Mouse (Mus musculus) lung, embryonic 16.5 days (tissue): Measurements from ENCODE around the gene Tulp2. TPM values are rescaled to one million over a fixed set of nuclear protein-coding genes. Genes with fewer than 3 reads are reported as not detected.
"Not testable (repeated sequence)": the region's sequence is repeated elsewhere in the genome, so short reads cannot be mapped to it uniquely, and the experiment has no call there.

Source experiments
- ATAC-seq: fragments of 200-750 bp; cut with Nextera tagmentation; 2 replicates; pipeline ENCODE4 v1.8.0; 2017; ENCODE audit warnings: low read depth, mild to moderate bottlenecking, moderate library complexity
- H3K27ac ChIP-seq: fragments of 300-500 bp; sonication (generic); 2 replicates; pipeline ENCODE4 v1.5.1; 2014; ENCODE audit warnings: mild to moderate bottlenecking, control low read depth, low read length
- H3K27me3 ChIP-seq: fragments of 300-500 bp; sonication (generic); 2 replicates; pipeline ENCODE4 v1.6.1; 2014; ENCODE audit warnings: low read depth, low read length, mixed read lengths; ENCODE audit not compliant: control insufficient read depth, insufficient read depth
- H3K36me3 ChIP-seq: fragments of 300-500 bp; sonication (generic); 2 replicates; pipeline ENCODE4 v1.6.1; 2014; ENCODE audit warnings: low read length; ENCODE audit not compliant: control insufficient read depth, insufficient read depth
- H3K4me1 ChIP-seq: fragments of 300-500 bp; sonication (generic); replicated peaks from 2 replicates; pipeline ENCODE4 v1.6.1; 2014; ENCODE audit warnings: low read length, mixed read lengths; ENCODE audit not compliant: control insufficient read depth, insufficient read depth
- H3K4me2 ChIP-seq: fragments of 300-500 bp; sonication (generic); 2 replicates; pipeline ENCODE4 v1.6.1; 2014; ENCODE audit warnings: low read depth, low read length, control low read depth
- H3K4me3 ChIP-seq: fragments of 300-500 bp; sonication (generic); 2 replicates; pipeline ENCODE4 v1.5.1; 2014; ENCODE audit warnings: mild to moderate bottlenecking, low read length, control low read depth
- H3K9ac ChIP-seq: fragments of 300-500 bp; sonication (generic); 2 replicates; pipeline ENCODE4 v1.6.1; 2014; ENCODE audit warnings: low read length, control low read depth
- H3K9me3 ChIP-seq: fragments of 300-500 bp; sonication (generic); 2 replicates; pipeline ENCODE4 v1.6.1; 2016; ENCODE audit warnings: low read length; ENCODE audit not compliant: control insufficient read depth
- WGBS: fragments of 180-500 bp; shearing (Covaris S2); extraction: QIAGEN DNeasy Blood & Tissue Kit; methylation state at CpG from one replicate; pipeline ENCODE4 v1.1.7; 2014; 5-methylcytosine and 5-hydroxymethylcytosine counted together
- polyA plus RNA-seq: library from polyadenylated mRNA; unstranded; fragments of >200 nt; fragmentation: Nextera tagmentation; extraction: Ambion mirVana; gene quantifications from 2 replicates; pipeline ENCODE4 v1.2.1, GENCODE M21; 2015

The Tulp2 gene
- polyA plus RNA-seq, 1 experiment from 2014 or later, result 0.39 TPM

DNA sequence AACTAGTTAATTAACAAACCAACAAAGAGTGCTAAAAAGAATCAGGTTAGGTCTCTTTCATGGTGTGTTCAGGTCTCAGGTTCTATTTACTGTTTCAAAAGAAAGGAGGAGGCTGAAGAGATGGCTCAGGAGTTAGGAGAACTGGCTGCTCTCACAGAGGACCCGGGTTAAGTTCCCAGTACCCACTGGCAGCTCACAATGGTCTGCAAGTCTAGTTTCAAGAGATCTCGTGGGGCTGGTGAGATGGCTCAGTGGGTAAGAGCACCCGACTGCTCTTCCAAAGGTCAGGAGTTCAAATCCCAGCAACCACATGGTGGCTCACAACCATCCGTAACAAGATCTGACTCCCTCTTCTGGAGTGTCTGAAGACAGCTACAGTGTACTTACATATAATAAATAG, 1.4 kb upstream of the Tulp2 start:
- 62% methylated on average over 3 of the region's 4 CpGs for WGBS
- not testable (repeated sequence) for H3K9me3 ChIP-seq

DNA sequence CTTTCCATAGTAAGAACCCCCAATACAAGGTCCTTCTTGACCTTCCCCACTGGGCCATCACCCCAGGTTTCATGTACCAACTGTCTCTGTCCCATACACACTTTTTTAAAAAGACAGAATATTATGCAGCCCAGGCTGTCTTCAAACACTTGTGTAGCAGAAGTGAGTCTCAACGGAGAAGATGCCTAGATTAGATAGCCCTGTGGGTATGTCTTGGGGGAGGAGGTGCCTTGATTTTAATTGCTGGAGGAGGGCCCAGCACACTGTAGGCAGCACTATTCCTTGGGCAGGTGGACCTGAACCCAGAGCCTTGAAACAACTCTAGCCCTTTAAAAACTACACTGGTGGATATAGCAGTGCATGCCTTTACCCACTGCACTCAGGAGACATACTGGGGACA, 489 bp downstream of the Tulp2 start:
- Histone ChIP-seq H3K9ac (no peak overlapping the region), H3K27ac (no peak overlapping the region), H3K4me2 (no peak overlapping the region), H3K4me1 (no peaks in the 10 kb centered on the region), H3K9me3 (no peaks in the 10 kb centered on the region), H3K4me3 (no peak overlapping the region), H3K36me3 (no peaks in the 10 kb centered on the region), H3K27me3 (no peaks in the 10 kb centered on the region)
- WGBS, result 94% methylated on average over 1 of the region's 1 CpGs
- no peak for ATAC-seq

More for the DNA sequence above, 1.4 kb upstream of the Tulp2 start:
- H3K36me3 ChIP-seq, H3K27me3 ChIP-seq, H3K9ac ChIP-seq, H3K27ac ChIP-seq, ATAC-seq, H3K4me1 ChIP-seq, H3K4me2 ChIP-seq, H3K4me3 ChIP-seq: not testable (repeated sequence)

DNA sequence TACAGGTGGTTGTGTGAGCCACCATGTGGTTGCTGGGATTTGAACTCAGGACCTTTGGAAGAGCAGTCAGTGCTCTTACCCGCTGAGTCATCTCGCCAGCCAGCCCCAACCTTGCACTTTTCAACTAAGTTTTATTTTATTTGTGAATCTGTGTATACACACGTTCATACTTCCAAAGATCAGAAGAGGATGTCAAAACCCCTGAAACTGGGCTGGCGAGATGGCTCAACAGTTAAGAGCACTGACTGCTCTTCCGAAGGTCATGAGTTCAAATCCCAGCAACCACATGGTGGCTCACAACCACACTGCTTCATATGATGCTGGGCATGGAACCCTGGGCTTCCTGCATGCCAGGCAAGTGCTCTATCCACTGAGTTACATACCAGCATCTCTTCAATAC, 3.3 kb downstream of the Tulp2 start:
- not testable (repeated sequence) for H3K4me1 ChIP-seq, H3K9me3 ChIP-seq, H3K4me2 ChIP-seq, H3K36me3 ChIP-seq, H3K9ac ChIP-seq, H3K27ac ChIP-seq, H3K4me3 ChIP-seq, ATAC-seq, H3K27me3 ChIP-seq
- 86% methylated on average over 5 of the region's 5 CpGs for WGBS

DNA sequence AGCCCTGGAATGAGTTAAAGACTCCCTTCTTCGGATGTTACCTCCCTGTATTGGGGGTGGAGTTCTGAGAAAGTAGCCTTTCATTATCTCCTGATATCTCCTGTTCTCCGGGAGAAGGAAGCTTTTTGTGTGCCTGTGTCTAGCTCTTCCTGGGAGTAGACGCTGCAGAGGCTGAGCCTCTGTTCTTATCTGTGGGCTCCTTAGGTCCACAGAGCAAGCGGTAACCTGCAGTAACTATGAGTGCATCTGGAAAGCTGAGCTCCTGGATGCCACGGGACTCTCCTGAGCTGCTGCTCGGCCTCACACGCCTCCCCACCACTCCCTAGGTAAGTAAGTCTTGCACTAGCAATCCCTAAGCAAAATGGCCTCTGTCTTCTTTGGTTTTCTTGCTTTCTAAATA, 4.5 kb downstream of the Tulp2 start:
- no peak overlapping the region for H3K9ac ChIP-seq
- no peaks in the 10 kb centered on the region for H3K4me1 ChIP-seq
- ATAC-seq, result no peak
- WGBS, result 56% methylated on average over 7 of the region's 7 CpGs
- no peaks in the 10 kb centered on the region for H3K36me3 ChIP-seq
- no peaks in the 10 kb centered on the region for H3K27me3 ChIP-seq
- no peak overlapping the region for H3K27ac ChIP-seq
- no peak overlapping the region for H3K4me2 ChIP-seq
- H3K4me3 ChIP-seq, result no peak overlapping the region
- no peaks in the 10 kb centered on the region for H3K9me3 ChIP-seq

DNA sequence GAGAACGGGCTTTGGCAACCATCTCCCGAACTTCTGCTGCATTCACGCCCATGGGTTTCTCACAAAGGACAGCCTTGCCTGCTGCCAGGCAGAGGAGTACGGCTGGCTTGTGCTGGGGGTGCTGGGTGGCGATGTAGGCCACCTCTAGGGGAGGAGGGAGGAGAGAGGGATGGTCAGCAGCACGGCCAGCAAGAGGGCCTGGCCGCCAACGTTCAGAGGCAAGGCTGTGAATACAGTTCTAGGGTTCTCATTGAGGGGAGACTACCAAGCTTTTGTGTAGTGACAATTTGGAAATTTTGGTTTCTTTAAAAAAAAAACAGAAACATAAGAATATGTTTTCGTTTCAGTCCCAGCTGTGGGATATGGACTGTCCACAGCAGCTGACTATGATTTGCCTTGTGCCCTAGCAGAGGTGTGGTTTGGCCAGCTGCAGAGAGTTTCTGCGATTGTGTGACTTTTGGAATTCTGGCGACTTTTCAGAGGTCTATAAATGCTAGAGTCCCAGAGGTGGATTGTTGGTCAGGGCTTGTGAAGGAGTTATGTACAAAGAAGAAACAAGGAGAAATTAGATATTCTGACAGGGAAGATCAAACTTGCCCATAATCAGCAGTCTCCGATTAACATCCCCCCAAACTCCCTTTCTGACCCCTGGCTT, 5.2 kb downstream of the Tulp2 start, which contains the start of gene Gm45808:
Gm45808 (minus strand) TSS at position 51 of the 655 bp plus-strand sequence.
- no peak within 1 kb of the TSS for H3K27ac ChIP-seq
- H3K27me3 ChIP-seq, result no peaks in the 10 kb centered on the region
- H3K4me1 ChIP-seq, result 0 out of 2 replicates have a peak, but pooled peaks cover 2% of the 10 kb centered on the region
- ATAC-seq, result no peak
- WGBS, result 67% methylated on average over 12 of the region's 12 CpGs
- H3K4me2 ChIP-seq, result no peak within 1 kb of the TSS
- no peaks in the 10 kb centered on the region for H3K36me3 ChIP-seq
- H3K9me3 ChIP-seq, result no peaks in the 10 kb centered on the region
- no peak within 1 kb of the TSS for H3K9ac ChIP-seq
- no peak within 1 kb of the TSS for H3K4me3 ChIP-seq

DNA sequence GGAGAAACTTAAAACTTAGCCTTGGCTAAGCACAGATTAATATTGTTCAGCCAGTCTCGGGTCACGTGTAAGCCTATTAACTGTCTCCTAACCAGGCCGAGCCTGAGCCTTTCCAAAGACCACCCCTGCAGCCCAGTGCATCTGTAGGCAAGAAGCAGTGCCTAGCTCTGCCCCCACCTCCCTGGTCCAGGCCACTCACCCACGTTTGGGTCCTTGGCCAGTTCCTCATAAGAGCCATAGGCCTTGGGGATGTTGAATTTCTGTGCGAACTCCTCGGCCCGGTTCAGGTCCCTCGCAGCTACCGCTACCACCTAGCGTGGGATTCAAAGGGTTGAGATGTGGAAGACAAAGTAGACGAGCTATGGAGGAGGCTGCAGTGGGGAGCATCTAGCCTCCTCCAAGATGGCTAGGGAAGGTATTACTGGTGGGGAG, 6.2 kb downstream of the Tulp2 start:
- Histone ChIP-seq H3K9me3 (no peaks in the 10 kb centered on the region), H3K9ac (peak overlapping the region; percentile 72), H3K4me2 (peak overlapping the region; percentile 72), H3K4me3 (peak overlapping the region; percentile 57), H3K36me3 (peaks cover 4% of the 10 kb centered on the region), H3K27ac (peak overlapping the region; percentile 61; the same call in 1 of the 2 replicates), H3K4me1 (0 out of 2 replicates have a peak, but pooled peaks cover 2% of the 10 kb centered on the region), H3K27me3 (no peaks in the 10 kb centered on the region)
- ATAC-seq, result peak; percentile 12; the same call in 1 of the 2 replicates
- WGBS, result 48% methylated on average over 11 of the region's 11 CpGs

DNA sequence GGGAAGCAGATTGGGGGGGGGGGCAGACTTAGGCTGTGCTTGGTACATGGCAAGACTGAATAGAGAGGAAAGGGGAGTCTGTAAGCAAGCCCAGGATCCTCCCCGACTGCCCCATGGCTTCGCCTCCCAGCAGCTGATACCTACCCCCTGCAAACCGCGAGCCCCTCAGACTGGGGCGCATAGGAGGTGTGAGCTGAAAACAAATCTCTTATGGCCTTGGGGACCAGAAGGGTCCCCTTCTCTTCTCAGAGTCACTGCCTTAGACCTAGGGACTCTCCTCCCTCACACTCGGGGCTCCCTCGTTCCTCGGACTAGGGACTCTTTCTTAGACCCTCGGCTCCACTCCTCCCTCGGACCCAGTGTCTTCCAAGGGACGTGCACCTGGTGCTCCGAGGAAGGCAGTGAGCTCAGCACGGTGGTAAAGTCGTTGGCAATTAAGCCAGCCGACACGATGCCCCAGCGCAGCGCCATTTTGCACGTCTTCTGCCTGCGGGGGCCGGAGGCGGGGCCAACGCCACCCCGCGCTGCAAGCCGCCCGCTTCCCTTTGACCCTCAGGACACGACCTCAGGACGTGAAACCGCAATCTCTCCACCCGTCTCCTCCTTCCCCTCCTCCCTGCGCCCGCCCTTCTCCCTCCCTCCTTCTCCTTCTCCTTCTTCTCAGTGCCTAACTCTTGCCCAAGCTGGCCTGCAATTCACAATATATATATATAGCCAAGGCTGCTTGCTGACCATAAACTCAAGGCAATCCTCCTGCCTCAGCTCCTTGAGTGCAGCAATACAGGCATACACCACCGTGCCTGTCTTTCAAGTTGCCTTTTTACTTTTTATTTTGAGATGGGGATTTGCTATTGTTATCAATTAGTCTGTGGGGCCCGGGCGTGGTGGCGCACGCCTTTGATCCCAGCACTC, 6.9 kb downstream of the Tulp2 start, which contains the start of gene Dhdh:
Dhdh (minus strand) TSS at position 513 of the 912 bp plus-strand sequence.
- 12% methylated on average over 38 of the region's 38 CpGs for WGBS
- Histone ChIP-seq H3K4me2 (peak within 1 kb of the TSS; percentile 72), H3K9ac (peak within 1 kb of the TSS; percentile 72), H3K4me3 (peak within 1 kb of the TSS; percentile 57), H3K27ac (peak within 1 kb of the TSS; percentile 61), H3K4me1 (0 out of 2 replicates have a peak, but pooled peaks cover 2% of the 10 kb centered on the region), H3K36me3 (peaks cover 8% of the 10 kb centered on the region), H3K9me3 (no peaks in the 10 kb centered on the region), H3K27me3 (no peaks in the 10 kb centered on the region)
- peak; percentile 73 for ATAC-seq

DNA sequence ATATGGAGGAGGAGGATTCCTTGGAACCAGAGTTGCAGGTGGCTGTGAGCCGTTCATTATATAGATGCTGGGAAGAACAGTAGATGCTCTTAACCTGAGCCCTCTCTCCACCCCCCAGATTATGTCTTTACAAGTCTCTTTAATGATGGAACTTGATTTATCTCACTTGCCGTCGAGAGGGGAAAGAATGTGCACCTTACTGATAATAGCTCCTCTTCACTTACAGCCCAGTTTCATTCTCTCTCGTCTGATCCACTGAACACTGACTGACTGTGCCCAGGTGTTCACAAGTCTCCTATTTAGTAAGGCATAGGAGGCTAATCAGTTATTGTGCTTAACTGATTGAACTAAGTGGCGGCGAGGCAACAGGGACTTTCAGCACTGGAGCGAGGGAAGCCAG, 7.9 kb downstream of the Tulp2 start:
- Histone ChIP-seq H3K9me3 (no peaks in the 10 kb centered on the region), H3K36me3 (peaks cover 16% of the 10 kb centered on the region), H3K27me3 (no peaks in the 10 kb centered on the region), H3K4me2 (no peak overlapping the region), H3K9ac (no peak overlapping the region), H3K27ac (no peak overlapping the region), H3K4me3 (no peak overlapping the region), H3K4me1 (0 out of 2 replicates have a peak, but pooled peaks cover 2% of the 10 kb centered on the region)
- 70% methylated on average over 7 of the region's 7 CpGs for WGBS
- no peak for ATAC-seq

DNA sequence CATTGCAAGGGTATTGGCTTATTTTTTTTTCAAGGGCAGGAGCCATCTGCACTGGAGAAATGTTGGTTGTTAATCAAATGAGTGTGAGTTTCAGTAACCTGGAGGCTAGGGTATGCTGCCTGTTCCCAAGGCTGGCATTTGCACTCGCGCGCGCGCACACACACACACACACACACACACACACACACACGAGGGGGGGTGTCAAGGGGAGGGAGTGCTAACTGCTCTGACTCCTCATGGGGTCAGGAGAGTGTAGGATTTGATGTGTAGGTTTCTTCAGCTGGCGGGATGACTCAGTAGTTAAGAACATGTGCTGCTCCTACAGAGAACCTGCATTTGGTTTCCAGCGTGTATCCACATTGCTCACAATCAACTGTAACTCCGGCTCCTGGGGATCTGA, 9.1 kb downstream of the Tulp2 start:
- Histone ChIP-seq H3K27me3 (no peaks in the 10 kb centered on the region), H3K36me3 (peaks cover 20% of the 10 kb centered on the region), H3K4me2 (no peak overlapping the region), H3K9ac (no peak overlapping the region), H3K4me3 (no peak overlapping the region), H3K9me3 (no peaks in the 10 kb centered on the region), H3K27ac (no peak overlapping the region), H3K4me1 (0 out of 2 replicates have a peak, but pooled peaks cover 2% of the 10 kb centered on the region)
- no peak for ATAC-seq
- WGBS, result 41% methylated on average over 9 of the region's 9 CpGs
